Mouse (Mus musculus): ENCODE results near the gene Slc23a3.

DNA sequence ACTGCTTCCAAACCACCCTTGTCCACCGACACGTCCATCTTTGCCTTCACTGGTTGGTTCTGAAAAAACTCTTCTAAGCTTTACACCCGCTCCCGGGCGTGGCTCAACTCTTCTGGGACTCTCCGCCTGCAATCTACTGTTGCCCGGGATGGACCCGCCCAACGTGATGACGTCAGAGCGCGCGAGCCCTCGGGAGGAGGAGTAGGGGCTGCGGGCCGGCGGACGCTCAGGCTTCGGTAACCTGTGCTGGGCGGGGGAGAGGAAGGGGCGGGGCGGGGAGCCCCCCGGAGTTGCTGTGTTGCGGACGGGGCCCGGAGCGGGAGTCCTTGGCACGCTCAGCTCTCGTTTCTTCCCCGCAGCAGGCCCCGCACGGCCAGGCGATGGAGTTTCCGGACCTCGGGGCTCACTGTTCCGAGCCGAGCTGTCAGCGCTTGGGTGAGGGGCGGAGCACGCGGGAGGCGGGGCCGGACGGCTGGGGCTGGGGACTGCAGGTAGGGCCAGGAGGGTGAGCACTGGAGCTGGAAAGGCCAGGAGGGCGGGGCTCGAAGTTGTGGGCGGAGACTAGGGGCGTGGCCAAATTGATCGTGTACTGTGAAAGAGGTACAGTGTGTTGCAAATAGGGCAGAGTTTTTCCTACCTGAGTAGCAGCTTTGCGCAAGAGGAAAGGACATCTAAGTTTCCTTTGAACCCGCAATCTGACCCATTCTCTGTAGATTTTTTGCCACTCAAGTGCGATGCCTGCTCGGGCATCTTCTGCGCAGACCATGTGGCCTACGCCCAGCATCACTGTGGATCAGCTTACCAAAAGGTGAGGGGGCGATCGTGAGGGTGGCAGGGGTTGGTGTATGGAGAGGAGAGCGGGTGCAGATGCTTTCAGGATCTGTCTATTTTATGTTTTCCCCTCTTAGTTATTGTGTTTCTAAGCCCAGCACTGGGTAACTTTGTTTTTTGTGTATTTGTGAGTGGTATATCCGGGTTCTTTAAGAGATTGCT, 35.1 kb upstream of the Slc23a3 start, which contains the start of gene Zfand2b:
- no peak for TF ChIP-seq CTCF (IDR thresholded peaks at IDR 0.05; ENCODE audit: extremely low read depth, insufficient read depth, insufficient read length, insufficient replicate concordance)
- peak; percentile 40 for TF ChIP-seq POLR2A (IDR thresholded peaks at IDR 0.05; ENCODE audit: low read depth, low read length)
